Mouse (Mus musculus): ENCODE data around the gene Slc11a1. TPM values are rescaled to one million over a fixed set of nuclear protein-coding genes. Genes with fewer than 3 reads are reported as not detected.
A peak's percentile ranks its signal among the peaks of the same experiment; 100 is the strongest.
"Not testable (repeated sequence)": the region's sequence is repeated elsewhere in the genome, so short reads cannot be mapped to it uniquely, and the experiment has no call there.

Slc11a1 gene
- total RNA-seq, 2 experiments from 2014 or later, result 7.5 to 12.5 TPM

DNA sequence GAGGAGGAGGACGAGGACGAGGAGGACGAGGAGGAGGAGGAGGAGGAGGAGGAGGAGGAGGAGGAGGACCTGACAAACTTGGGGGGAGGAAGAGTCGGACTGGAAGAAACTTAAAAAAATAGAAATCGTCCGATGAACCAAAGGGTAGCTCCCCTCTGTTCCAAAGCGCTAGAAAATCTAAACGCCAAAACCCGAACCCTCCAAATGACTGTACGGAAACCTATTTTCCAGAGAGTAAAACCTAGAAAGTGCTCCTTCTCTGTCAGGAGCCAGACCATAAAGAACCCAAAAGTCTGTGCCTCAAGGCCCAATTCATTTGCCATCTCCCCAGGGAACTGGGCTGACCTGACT is 11.3 kb downstream of the Slc11a1 start:
- no peak for ATAC-seq (replicated peaks; ENCODE audit: low FRiP score, poor library complexity, severe bottlenecking)

DNA sequence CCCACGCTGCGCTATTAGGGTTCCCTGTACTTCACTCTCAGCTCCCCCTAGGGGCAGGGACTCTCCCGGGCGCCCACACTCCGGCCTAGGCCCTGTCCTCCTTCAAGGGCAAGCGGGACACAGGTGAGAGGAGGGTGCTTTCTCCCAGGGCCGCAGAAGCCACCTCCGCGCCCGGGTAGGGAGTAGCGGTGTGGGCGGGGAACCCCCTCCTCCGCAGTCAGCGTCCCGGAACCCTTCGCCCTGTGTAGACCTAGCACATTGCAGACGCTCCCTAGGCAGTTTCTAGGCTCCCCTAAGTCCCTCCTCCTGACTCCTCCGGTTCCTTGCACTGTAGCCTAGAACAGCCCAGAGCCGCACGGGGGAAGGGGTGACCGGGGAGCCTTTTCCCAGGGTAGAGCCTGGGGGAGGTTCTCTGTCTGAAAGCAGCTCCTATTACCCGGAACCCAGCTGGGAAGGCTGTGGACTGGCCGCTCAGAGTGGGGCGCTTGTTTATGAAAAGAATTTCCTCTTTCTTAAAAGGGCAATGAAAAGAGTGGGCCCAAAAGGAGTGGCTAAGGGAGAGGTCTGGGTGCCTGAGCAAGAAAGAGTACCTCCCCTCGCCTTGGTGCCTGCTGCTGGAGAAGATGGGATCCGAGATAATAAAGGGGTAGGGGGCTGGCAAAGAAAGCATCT is 11.9 kb downstream of the Slc11a1 start:
- peak; percentile 74 for ATAC-seq (replicated peaks; ENCODE audit: low FRiP score, poor library complexity, severe bottlenecking)

DNA sequence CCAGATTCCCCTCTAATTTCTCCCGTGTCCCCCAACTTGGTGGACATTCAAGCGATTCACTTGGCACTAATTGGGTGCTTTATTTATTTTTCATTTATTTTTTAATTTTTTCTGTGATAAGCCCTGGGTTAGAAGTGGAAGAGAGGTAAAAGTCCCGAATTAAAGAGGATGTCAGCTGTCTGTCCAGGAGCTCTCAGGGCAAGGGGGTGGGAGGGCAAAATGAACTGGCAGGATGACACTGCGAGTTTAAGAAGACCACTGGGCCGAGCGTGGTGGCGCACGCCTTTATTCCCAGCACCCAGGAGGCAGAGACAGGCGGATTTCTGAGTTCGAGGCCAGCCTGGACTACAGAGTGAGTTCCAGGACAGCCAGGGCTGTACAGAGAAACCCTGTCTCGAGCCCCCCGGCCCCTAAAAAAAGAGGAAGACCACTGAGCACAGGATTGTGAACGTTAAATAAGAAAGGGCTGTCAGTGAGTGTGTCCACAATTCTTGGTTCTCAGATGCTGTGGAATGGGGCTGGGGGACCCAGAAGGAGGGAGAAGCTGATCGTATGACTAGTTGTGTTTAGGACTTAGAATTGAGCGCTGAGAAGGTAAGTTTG is 12.5 kb downstream of the Slc11a1 start:
- ATAC-seq (replicated peaks; ENCODE audit: low FRiP score, poor library complexity, severe bottlenecking), result no peak

DNA sequence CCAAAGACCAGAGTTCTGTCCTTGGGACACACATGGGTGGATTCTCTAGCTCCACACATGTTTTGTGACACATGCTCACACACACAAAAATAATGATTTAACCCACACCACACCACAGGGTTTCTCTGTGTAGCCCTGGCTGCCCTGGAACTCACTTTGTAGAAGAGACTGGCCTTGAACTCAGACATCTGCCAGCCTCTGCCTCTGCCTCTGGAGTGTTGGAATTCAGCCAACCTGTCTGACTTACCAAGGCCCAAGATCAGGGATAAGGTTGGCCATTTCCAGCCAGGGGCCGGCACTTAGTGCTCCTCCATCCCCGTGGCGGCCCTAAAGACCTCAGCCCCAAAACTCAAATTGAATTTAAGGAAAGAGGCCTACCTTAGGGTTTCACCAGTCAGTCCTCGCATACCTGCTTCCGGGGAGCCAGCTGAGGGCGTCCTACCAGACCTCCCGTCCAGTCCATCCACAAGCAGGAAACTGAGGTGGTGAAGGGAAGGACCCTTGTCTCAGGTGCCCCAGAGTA is 13.5 kb downstream of the Slc11a1 start:
- ATAC-seq (replicated peaks; ENCODE audit: low FRiP score, poor library complexity, severe bottlenecking), result no peak

DNA sequence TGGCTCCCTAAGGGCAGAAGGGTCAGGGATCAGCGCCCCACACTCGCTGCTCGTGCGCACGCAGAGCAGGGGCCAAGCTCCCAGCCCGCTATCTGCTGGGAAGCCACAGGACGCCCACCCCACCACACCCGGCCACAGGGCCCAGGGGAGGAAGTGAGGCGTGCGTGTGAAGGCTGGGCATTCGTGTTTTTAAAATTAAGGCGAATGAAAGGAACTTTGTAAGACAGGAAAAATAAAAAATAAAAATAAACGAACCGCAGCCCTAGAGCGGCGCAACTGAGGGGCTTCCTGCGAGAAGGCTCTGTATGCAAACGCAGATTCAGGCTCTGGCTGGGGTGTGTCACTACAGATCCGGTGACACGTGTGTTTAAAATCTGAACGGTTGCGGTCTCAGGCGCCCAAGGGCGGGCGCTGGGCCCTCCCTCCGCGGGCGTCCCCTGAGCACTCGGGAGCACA is 14.9 kb downstream of the Slc11a1 start:
- no peak for ATAC-seq (replicated peaks; ENCODE audit: low FRiP score, poor library complexity, severe bottlenecking)

DNA sequence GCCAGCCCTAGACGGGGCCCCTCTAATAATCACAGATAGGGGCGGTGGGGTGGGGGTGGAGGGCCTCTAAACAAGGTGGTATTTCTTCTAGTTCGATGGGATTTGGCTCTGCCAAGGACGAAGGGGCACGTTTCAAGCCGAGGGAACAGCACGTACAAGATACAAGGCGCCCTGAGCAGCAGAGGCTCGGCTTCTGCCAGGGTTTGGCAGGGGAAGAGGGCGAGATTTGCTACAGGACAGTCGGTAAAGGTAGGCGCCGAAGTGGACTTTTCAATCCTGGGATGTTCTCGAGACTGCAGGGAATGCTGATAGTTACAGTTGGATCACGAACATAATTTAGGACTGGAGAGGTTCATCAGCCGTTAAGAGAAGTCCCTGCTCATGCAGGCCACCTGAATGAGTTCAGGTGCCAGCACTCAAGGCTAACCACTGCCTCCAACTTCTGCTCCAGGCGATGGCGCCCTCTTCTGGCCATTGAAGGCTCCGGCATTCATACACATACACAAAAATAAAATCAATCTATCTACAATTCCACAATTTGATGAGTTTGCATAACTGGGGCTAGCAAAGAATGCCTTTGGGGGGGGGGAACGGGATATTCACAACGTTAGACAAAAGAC is 15.4 kb downstream of the Slc11a1 start:
- peak; percentile 27; the same call in 1 of the 2 replicates for ATAC-seq (replicated peaks; ENCODE audit: low FRiP score, poor library complexity, severe bottlenecking)

DNA sequence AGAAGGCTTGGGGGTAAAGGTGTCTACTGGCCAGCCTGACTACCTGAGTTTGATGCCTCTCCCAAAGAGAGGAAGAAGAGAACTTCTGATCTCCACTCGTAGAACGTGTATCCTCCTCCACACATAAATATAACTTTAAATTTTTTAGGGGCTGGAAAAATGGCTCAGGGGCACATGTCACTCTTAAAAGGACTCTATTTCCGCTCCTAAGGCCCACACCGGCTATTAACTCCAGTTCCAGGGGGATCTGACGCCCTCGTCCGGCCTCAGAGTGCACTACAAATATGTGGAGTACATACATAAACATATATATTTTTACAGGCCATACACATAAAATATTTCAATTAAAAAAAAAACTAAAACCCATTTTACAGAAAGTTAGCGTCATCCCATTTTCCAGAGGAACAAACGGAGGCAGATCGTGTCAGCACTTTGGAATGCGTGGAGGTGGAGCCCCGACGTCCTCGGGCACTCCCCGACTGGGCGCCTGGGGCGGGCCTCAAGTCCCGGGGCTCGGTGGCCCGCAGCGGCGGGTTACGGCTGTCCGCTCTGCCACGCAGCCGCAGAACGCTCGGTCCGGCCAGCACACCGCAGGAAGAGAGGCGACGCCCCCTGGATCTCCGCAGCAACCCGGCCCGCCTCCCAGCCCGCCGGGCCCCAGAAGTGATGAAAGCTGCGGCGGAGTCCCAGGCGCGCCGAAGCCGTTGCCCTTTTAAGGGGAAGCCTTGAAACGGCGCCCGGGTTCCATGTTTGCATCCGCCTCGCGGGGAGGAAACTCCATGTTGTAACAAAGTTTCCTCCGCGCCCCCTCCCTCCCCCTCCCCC is 16.1 kb downstream of the Slc11a1 start, which contains the start of gene Ctdsp1:
Gene Ctdsp1, plus strand, starts transcription at position 586 of the 825 bp plus-strand sequence.
- peak; percentile 67 for ATAC-seq (replicated peaks; ENCODE audit: low FRiP score, poor library complexity, severe bottlenecking)

DNA sequence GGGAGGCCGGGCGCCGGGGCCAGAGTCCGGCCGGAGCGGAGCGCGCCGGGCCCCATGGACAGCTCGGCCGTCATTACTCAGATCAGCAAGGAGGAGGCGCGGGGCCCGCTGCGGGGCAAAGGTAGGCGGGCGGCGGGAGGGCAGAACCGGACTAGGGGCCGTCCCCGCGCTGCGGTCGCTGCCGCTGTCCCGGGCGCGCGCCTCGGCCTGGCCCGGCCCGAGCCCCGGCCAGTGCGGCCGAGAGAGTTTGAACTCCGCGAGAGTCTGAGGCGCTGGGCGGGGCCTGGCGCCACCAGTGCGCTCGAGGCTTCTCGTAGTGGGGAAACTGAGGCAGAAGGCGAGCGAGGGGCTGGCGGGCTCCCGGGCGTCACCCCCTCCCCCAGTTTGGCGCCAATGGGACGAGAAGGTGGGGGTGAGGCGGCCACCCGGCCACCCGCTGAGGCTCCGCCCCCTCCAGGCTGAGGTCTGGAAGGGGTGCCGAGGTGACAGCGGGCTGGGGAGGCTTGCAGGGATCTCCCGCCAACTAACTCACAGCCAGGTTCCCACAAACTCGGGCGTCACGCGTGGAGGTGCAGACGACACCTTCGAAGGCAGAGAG is 16.9 kb downstream of the Slc11a1 start:
- ATAC-seq (replicated peaks; ENCODE audit: low FRiP score, poor library complexity, severe bottlenecking), result peak; percentile 57

DNA sequence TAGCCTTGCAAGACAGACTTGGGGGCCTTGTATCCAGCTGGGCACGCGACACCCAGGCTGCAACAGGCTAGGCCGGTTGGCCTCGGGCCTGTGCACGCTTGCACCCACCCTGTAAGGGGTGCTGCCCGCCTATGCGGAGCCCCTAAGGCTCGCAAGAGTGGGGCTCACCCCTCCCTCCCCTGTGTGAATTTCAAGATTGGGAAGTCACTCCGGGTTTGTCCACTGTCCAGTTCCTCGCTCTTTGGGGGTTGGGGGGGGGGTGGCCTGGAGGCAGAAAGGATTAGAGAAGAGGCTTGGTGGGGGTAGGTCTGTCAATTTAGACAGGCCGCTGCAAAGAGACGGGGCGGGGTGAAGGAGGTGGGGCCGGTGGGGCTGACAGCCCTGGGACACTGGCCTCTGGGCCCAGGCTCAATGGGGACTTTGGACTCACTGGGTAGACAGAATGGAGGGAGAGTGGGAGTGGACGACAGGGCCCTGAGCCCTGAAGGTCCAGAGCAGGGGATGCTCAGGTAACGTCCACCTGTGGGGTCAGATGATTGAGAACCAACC is 17.5 kb downstream of the Slc11a1 start:
- ATAC-seq (replicated peaks; ENCODE audit: low FRiP score, poor library complexity, severe bottlenecking), result no peak

DNA sequence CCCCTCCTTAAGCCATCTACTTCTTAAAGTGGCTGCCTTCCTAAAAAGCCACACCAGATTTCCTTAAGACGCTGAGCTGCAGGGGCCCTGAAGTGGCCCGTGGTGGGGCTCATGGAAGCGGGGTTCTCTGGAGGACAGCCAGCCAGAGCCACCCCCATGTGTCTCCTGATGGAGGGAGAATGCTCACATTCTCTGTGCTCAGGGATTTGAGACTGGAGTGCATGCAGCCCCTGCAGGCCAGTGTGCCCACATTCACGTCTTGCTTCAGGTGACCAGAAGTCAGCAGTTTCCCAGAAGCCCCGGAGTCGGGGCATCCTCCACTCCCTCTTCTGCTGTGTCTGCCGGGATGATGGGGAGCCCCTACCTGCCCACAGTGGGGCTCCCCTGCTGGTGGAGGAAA is 18.0 kb downstream of the Slc11a1 start:
- ATAC-seq (replicated peaks; ENCODE audit: low FRiP score, poor library complexity, severe bottlenecking), result no peak

DNA sequence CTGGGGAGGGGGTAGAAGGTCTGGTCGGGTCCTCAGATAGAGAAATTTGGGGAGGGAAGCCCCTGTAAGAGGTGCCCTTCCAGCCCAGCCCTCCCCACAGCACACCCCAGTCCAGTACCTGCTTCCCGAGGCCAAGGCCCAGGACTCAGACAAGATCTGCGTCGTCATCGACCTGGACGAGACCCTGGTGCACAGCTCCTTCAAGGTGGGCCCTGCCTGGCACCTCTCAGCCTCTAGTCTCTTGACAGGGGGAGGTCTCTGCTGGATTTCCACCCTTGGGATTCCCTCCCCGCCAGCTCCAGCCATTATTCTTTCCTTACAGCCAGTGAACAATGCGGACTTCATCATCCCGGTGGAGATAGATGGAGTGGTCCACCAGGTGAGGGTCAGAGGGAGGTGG is 18.7 kb downstream of the Slc11a1 start:
- ATAC-seq (replicated peaks; ENCODE audit: low FRiP score, poor library complexity, severe bottlenecking), result no peak

DNA sequence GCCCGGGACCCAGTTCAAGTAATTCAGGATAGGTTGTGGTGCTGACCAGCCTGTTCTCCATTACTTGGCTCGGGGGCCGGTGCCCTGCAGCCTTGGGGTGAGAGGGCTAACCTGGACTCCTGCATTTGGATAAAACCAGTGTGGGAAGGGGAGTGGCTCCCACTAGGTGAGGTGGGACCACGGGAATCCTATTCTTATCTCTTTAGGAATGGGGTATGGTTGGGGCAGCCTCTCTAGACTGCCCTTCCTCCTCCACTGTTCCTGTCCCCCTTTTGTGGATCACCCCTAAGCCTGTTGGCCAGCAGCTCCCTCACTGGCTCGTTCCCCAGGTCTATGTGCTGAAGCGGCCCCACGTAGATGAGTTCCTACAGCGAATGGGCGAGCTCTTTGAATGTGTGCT is 19.3 kb downstream of the Slc11a1 start:
- ATAC-seq (replicated peaks; ENCODE audit: low FRiP score, poor library complexity, severe bottlenecking), result no peak

DNA sequence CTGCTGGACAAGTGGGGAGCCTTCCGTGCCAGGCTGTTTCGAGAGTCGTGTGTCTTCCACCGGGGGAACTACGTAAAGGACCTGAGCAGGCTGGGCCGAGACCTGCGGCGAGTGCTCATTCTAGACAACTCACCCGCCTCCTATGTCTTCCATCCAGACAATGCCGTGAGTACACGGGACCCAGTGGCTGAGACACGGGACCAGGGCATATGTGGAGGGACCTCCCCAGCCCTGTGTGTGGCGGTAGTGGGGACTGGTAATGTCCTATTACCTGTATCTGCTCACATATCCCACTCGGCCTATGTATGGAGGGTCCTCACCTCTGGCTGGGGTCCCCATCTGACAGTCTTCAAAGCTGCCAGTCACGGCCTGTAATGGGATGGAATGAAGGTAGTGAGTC is 19.9 kb downstream of the Slc11a1 start:
- no peak for ATAC-seq (replicated peaks; ENCODE audit: low FRiP score, poor library complexity, severe bottlenecking)

DNA sequence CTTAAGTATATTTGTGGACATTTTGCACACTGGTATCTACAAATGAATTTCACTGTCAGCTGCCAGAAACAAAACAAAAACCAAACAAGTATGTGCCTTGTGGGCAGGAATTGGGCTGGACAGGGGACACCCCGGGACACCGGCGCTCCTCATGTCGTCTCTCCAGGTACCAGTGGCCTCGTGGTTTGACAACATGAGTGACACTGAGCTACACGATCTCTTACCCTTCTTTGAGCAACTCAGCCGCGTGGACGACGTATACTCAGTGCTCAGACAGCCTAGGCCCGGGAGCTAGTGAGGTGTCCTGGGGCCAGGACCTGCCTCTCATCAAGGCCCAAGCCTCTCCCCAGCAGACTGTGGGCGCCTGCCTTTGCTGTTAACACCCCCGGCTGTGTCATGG is 20.3 kb downstream of the Slc11a1 start:
- ATAC-seq (replicated peaks; ENCODE audit: low FRiP score, poor library complexity, severe bottlenecking), result no peak

DNA sequence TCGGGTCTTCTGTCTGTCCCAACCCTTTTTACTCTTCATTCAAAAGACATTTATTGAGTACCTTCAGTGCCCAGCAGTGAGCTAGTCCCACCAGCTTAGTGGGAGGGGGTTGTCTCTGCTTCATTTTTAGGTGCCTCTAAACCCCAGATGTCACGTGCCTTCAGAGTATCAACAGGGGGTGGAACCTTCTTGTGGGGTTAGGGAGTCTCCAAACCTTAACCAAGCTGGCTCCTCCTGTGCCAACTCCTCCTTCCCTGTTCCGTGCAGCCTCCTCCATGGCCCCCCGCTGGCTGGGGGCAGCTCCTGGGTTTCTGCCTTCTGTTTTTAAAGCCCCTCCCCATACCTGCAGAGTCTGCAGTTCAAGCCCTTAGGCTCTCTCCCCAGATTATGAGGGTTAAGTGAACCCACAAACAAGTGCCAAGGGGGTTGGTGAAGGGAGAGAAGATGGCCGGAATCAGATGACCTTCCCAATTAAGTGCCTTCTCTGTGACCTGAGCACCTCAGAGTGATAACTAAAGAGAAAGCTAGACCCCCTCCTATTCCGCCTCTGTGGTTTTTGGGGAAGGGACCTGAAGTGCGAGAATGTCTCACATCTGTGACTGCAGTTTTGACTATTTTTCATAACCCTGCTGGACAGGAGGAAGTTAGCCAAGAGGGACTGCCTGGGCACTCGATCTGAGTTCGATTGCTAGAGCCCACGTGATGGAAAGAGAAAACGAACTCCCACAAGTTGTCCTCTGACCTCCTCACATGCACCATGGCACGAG is 21.6 kb downstream of the Slc11a1 start:
- ATAC-seq (replicated peaks; ENCODE audit: low FRiP score, poor library complexity, severe bottlenecking), result not testable (repeated sequence)

DNA sequence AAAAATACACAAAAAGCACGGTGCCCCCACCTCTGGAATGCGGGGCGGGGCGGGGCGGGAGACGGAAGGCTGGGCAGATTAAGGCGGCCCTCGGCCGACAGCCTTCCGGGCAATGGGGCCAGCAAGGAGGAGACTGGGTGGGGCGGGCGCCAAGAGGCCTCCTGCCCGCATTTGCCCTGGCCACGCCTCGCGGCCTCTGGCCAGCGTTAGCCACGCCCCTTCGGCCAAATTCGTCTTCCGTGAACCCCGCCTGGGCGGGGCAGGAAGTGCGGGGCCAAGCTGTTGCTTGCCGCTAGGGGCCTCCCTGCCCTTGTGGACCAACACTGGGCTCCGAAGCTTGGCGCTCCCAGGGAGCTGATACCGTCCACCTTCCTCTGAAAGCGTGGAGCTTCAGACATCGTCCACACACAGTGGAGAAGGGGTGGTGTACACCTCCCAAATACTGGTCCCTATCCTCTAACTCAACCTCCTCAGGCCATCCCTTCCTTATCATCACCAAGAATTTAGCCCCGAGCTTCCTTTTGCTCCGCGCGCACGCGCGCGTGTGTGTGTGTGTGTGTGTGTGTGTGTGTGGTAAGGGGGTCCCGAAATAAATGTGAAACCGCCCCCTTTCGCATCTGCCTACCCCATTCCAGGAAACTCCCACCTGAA is 22.4 kb downstream of the Slc11a1 start:
- peak; percentile 92 for ATAC-seq (replicated peaks; ENCODE audit: low FRiP score, poor library complexity, severe bottlenecking)

DNA sequence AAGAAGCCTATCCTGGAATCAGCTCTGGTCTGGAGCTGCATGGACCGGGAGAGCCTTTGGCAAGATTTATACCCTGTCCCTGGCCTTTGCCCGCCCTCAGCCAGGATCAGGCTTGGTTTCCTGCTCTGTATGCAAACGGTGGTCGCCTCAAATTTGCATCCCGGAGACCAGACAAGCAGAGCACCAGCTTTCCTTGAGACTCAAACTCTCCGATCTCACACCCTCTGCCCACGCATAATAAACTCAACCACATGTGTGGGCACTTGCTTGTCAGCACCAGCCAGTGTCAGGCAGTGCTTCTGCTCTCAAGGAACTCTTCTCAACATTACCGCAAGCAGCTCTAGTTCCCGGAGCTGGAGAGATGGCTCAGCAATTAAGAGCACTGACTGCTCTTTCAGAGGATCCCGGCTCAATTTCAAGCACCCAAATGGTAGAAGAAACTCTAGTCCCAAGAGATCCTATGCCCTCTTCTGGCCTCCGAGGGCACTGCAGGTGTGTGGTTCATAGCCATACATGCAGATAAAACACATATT is 23.0 kb downstream of the Slc11a1 start:
- peak; percentile 53 for ATAC-seq (replicated peaks; ENCODE audit: low FRiP score, poor library complexity, severe bottlenecking)

DNA sequence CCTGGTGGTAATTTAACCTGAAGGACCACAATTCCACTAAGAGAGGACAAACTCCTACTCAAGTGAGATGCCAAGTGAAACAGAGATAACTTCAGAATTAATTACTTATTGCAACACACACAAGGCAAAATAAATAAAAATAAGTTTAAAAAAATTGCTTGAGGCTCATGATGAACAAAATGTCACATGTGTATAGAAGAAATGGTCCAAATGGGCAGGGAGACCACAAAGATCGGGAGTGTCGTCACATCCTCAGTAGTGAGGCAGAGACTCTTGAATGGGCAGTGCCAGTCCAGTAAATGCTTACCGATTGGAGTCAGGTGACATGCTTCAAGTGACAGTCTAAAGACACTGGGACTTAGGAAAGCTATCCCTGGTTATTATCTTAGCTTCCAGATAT is 25.5 kb downstream of the Slc11a1 start:
- no peak for ATAC-seq (replicated peaks; ENCODE audit: low FRiP score, poor library complexity, severe bottlenecking)
